Mouse (Mus musculus): ENCODE results near the gene Gm10197.

DNA sequence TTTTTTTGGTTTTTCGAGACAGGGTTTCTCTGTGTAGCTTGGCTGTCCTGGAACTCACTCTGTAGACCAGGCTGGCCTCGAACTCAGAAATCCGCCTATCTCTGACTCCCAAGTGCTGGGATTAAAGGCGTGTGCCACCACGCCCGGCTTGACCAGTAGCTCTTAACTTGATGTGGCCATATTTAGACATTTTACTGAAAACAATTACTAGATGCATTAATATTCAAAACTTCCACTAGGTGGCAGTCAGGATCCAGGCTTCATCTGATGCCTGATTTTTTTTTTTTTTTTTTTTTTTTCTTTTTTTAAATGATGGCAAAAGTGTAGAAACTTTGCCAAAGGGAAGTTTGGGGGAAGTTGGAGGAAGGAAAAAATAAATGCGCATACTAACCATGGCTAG, 23.0 kb upstream of the Gm10197 start:
- TF ChIP-seq CTCF (IDR thresholded peaks at IDR 0.05; ENCODE audit: low read depth, low read length): no peak
- TF ChIP-seq POLR2A (IDR thresholded peaks at IDR 0.05; ENCODE audit: borderline replicate concordance, low read depth, low read length): no peak

Data from bone marrow macrophage, adult 2 months (primary cell).